In the genomic region with DNA sequence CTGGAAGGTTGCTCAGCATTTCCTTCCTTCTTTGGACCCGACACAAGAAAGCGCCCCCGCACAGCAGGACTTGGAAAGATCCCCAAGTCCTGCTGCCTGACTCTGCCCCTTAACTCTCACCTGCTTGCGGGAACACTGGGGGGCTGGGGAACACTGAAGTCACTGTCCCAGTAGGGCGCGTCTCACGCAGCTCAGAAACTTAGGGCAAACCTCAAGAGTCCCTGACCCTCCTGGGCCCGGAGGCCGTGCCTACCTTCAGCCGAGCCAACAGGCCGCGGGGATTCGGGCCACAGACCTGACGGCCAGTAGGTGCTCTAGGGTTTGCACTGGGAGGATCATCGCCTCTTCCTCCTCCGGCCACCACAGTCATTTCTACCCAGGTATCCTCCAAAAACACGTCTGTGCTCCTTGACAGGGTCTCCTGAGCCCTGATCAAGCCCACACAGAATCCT, we compare ENCODE assay signal across 8 mouse cellular contexts. TPM values are rescaled to one million over a fixed set of nuclear protein-coding genes. Genes with fewer than 3 reads are reported as not detected.
DNase-seq lines count a peak whose midpoint lies in the region; ATAC-seq and TF ChIP-seq lines count a peak whose summit lies in the region.

No protein-coding gene starts in this region.

- H3K4me3 ChIP-seq in ES-E14 (ENCODE audit: insufficient read depth in 1 of 2, low read depth in 1 of 2, low read length in 2 of 2, poor library complexity in 1 of 2, severe bottlenecking in 1 of 2), result peak overlapping the region; percentile 78 to 81
- peak overlapping the region; percentile 89 for H3K4me3 ChIP-seq in heart, embryonic 13.5 days
- H3K4me3 ChIP-seq in limb, embryonic 14.5 days (replicated peaks; ENCODE audit: low read length), result peak overlapping the region; percentile 82

- no peaks in the 10 kb centered on the region for H3K36me3 ChIP-seq in ES-E14 (ENCODE audit: control insufficient read depth, insufficient read depth, low read length, poor library complexity, severe bottlenecking)
- no peaks in the 10 kb centered on the region for H3K36me3 ChIP-seq in heart, embryonic 13.5 days
- no peaks in the 10 kb centered on the region for H3K36me3 ChIP-seq in limb, embryonic 14.5 days (ENCODE audit: control insufficient read depth, insufficient read depth, low read length)

- ATAC-seq in heart, embryonic 13.5 days (ENCODE audit: extremely low read depth, insufficient number of reproducible peaks, low FRiP score, low TSS enrichment), result no peak
- no peak for ATAC-seq in limb, embryonic 14.5 days (ENCODE audit: low FRiP score, low read depth)

- H3K9ac ChIP-seq in ES-E14 (ENCODE audit: insufficient read depth, low read depth, low read length, poor library complexity, severe bottlenecking), result peak overlapping the region; percentile 76
- peak overlapping the region; percentile 96 for H3K9ac ChIP-seq in heart, embryonic 13.5 days
- H3K9ac ChIP-seq in limb, embryonic 14.5 days (ENCODE audit: low read depth, low read length, severe bottlenecking), result peak overlapping the region; percentile 89

- WGBS in heart, embryonic 13.5 days, result 4% methylated on average over 17 of the region's 17 CpGs
- 1% methylated on average over 17 of the region's 17 CpGs for WGBS in limb, embryonic 14.5 days

- no peak for TF ChIP-seq POLR2A in limb, embryonic 14.5 days (IDR thresholded peaks at IDR 0.05; ENCODE audit: borderline replicate concordance, extremely low read depth, insufficient read depth, insufficient read length)

- peaks cover 0 to 3% of the 10 kb centered on the region in 2 experiments; a peak in 2 of 4 replicates for H3K4me1 ChIP-seq in ES-E14 (ENCODE audit: control insufficient read depth in 2 of 2, insufficient read depth in 2 of 2, low read length in 2 of 2, poor library complexity in 1 of 2)
- peaks cover 53% of the 10 kb centered on the region for H3K4me1 ChIP-seq in heart, embryonic 13.5 days
- peaks cover 37% of the 10 kb centered on the region for H3K4me1 ChIP-seq in limb, embryonic 14.5 days (ENCODE audit: control insufficient read depth, insufficient read depth, low read length)

- peak; percentile 19 for DNase-seq in adrenal gland, adult 2 months
- DNase-seq in adrenal gland, postnatal 25 days, result no peak
- DNase-seq in ES-E14 (ENCODE audit: low read depth, low spot score) (no peak), adipocyte (ENCODE audit: low spot score) (no peak)
- no peak for DNase-seq in limb, embryonic 14.5 days (ENCODE audit: low spot score)
- no peak for DNase-seq in urinary bladder, postnatal 25 days (ENCODE audit: low spot score)
- no peak for DNase-seq in right cerebral cortex, postnatal 14 days

- H3K4me2 ChIP-seq in heart, embryonic 13.5 days, result peak overlapping the region; percentile 82
- H3K4me2 ChIP-seq in limb, embryonic 14.5 days (replicated peaks; ENCODE audit: low read depth, low read length, severe bottlenecking), result peak overlapping the region; percentile 79

- H3K9me3 ChIP-seq in ES-E14 (ENCODE audit: control insufficient read depth, insufficient read depth, low read depth, low read length), result no peaks in the 10 kb centered on the region
- H3K9me3 ChIP-seq in heart, embryonic 13.5 days, result no peaks in the 10 kb centered on the region
- H3K9me3 ChIP-seq in limb, embryonic 14.5 days (ENCODE audit: control insufficient read depth, low read length), result no peaks in the 10 kb centered on the region

- peaks cover 14% of the 10 kb centered on the region for H3K27me3 ChIP-seq in heart, embryonic 13.5 days (replicated peaks)
- no peaks in the 10 kb centered on the region for H3K27me3 ChIP-seq in limb, embryonic 14.5 days (ENCODE audit: control insufficient read depth, insufficient read depth, low read length)

- in situ Hi-C loops in ES-E14 (cut with MboI; ENCODE audit: low sequenced_read_pairs in 2 of 2, unreplicated experiment in 2 of 2), result no loop called here

- H3K27ac ChIP-seq in ES-E14 (ENCODE audit: insufficient read depth, low read depth, low read length, poor library complexity, severe bottlenecking), result no peak overlapping the region
- H3K27ac ChIP-seq in heart, embryonic 13.5 days (replicated peaks), result peak overlapping the region; percentile 79
- peak overlapping the region; percentile 79 for H3K27ac ChIP-seq in limb, embryonic 14.5 days (replicated peaks; ENCODE audit: low read depth, low read length)

TF ChIP-seq in ES-E14, 5 proteins besides CTCF, POLR2A, EP300 and RAD21:
- TF ChIP-seq MAFK (IDR thresholded peaks at IDR 0.05; ENCODE audit: insufficient read depth, low read depth, low read length) (no peak), ZC3H11A (IDR thresholded peaks at IDR 0.05; ENCODE audit: borderline replicate concordance, low read depth, low read length) (no peak), ZNF384 (IDR thresholded peaks at IDR 0.05; ENCODE audit: low read depth, low read length) (no peak), HCFC1 (IDR thresholded peaks at IDR 0.05; ENCODE audit: borderline replicate concordance, insufficient read depth, low read length) (no peak), CHD2 (IDR thresholded peaks at IDR 0.05; ENCODE audit: low read depth, low read length) (no peak)

RNA-seq across cellular contexts. Expression of gene Ror2, which starts 1.2 kb away (rescaled TPM):
- 1 to 10 TPM; 4.7 to 7.0 TPM for total RNA-seq in adrenal gland, adult 2 months (2021)
- 10.0 and 11.8 TPM in 2 replicates for polyA plus RNA-seq in adrenal gland, adult 2 months (2012; rRNA removed)
- total RNA-seq in adrenal gland, postnatal 25 days (2021), result 6.7 and 7.8 TPM in 2 replicates
- 15.1 and 17.2 TPM in 2 replicates for total RNA-seq in ES-E14 (2012; rRNA removed)
- 16.4 and 16.5 TPM in 2 replicates for polyA plus RNA-seq in heart, embryonic 13.5 days (2015; fragmentation: Nextera tagmentation; extraction: Ambion mirVana)
- polyA plus RNA-seq in limb, embryonic 14.5 days (2012; rRNA removed), result 33.0 and 48.1 TPM in 2 replicates
- polyA plus RNA-seq in limb, embryonic 14.5 days (2014; fragmentation: Nextera tagmentation; extraction: Ambion mirVana), result 19.0 and 22.5 TPM in 2 replicates
